Mouse (Mus musculus): Measurements from ENCODE around the gene Chmp4b. TPM values are rescaled to one million over a fixed set of nuclear protein-coding genes. Genes with fewer than 3 reads are reported as not detected.

Gene Chmp4b
- polyA plus RNA-seq, 1 experiment from 2014 or later = 18.4 TPM

DNA sequence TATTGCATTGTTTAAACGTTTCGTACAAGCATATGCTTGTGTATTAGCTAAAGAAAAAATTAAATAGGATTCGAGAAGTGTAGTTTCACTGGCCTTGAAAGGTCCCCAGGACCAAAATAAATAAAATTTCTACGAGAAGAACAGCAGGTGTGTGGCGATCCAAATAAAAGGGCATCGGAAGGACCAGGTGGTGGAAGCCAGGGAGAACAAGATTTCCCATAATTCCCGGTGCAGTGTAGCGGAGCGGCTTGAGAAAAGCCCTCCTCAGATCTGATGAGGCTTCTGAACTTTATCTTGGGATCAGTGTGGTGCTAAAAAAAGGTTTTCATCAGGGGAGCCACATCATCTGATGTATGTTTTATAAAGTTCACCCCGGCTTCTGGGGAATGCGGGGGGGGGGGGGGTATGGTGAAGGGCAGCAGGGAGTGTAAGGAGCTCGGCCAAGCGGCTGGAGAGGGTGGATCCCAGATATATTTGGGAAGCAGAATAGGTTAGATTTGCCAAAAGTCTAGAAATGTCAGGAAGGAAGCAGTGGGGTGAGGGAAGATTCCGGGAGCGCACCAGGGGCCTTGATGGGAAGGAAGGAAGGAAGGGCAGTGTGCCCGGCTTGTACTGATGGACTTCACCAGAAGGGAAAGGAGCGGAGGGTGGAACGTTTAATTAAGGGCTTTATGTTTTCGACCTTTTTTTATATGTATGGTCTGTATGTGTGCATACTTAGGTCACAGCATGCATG, 36.5 kb upstream of the Chmp4b start:
- no peak for ATAC-seq (ENCODE audit: insufficient number of reproducible peaks, insufficient read depth, low FRiP score, low read depth)
- no peak overlapping the region for H3K27ac ChIP-seq (ENCODE audit: low read length)
- H3K4me1 ChIP-seq (ENCODE audit: control insufficient read depth, insufficient read depth, low read length) = 0 out of 2 replicates have a peak, but pooled peaks cover 3% of the 10 kb centered on the region
- no peaks in the 10 kb centered on the region for H3K9me3 ChIP-seq (ENCODE audit: control insufficient read depth, low read depth, low read length)
- H3K4me3 ChIP-seq (ENCODE audit: low read depth, low read length) = no peak overlapping the region
- H3K27me3 ChIP-seq (ENCODE audit: control insufficient read depth, insufficient read depth, low read length) = no peaks in the 10 kb centered on the region
- no peaks in the 10 kb centered on the region for H3K36me3 ChIP-seq (ENCODE audit: control insufficient read depth, insufficient read depth, low read length)
- H3K9ac ChIP-seq (replicated peaks; ENCODE audit: low read depth, low read length) = no peak overlapping the region
- H3K4me2 ChIP-seq (replicated peaks; ENCODE audit: low read depth, low read length) = no peak overlapping the region
- 67% methylated on average over 19 of the region's 19 CpGs for WGBS

DNA sequence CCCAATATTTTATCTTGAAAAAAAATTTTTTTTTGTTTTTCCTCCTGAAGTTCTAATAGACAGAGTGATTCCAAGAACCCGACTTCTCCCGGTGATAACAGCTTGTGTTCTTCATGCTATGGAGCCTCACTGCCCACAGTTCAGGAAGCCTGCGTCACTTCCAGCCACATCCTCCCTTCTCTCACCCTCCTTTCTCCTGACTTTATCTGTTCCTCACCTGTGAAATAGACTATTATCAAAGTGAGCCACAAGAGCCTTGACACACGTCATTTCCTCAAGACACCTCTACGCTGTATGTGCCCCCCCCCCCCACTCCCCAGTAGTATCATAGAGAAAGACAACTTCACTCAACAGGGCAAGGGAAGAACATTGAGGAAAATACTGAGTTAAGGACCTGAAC, 35.8 kb upstream of the Chmp4b start:
- Histone ChIP-seq H3K4me2 (replicated peaks; ENCODE audit: low read depth, low read length) (no peak overlapping the region), H3K27ac (ENCODE audit: low read length) (no peak overlapping the region), H3K36me3 (ENCODE audit: control insufficient read depth, insufficient read depth, low read length) (no peaks in the 10 kb centered on the region), H3K27me3 (ENCODE audit: control insufficient read depth, insufficient read depth, low read length) (no peaks in the 10 kb centered on the region), H3K4me3 (ENCODE audit: low read depth, low read length) (no peak overlapping the region), H3K9ac (replicated peaks; ENCODE audit: low read depth, low read length) (no peak overlapping the region), H3K9me3 (ENCODE audit: control insufficient read depth, low read depth, low read length) (no peaks in the 10 kb centered on the region), H3K4me1 (ENCODE audit: control insufficient read depth, insufficient read depth, low read length) (0 out of 2 replicates have a peak, but pooled peaks cover 3% of the 10 kb centered on the region)
- WGBS = 87% methylated on average over 5 of the region's 5 CpGs
- ATAC-seq (ENCODE audit: insufficient number of reproducible peaks, insufficient read depth, low FRiP score, low read depth) = no peak

DNA sequence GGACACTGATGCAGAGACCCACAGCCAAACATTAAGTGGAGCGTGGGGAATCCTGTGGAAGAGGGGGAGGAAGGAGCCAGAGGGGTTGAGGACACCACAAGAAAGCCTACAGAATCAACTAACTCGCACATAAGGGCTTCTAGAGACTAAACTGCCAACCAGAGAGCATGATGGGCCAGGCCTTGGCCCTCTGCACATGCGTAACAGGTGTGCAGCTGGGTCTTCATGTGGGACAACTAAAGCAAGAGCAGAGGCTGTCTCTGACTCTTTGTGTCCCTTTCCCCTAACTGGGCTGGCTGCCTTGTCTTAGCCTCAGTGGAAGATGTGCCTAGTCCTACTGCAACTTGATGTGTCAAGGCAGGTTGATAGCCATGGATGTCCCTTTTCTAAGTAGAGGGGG, 34.4 kb upstream of the Chmp4b start:
- H3K9ac ChIP-seq (replicated peaks; ENCODE audit: low read depth, low read length) = no peak overlapping the region
- H3K27ac ChIP-seq (ENCODE audit: low read length) = no peak overlapping the region
- no peaks in the 10 kb centered on the region for H3K27me3 ChIP-seq (ENCODE audit: control insufficient read depth, insufficient read depth, low read length)
- H3K4me2 ChIP-seq (replicated peaks; ENCODE audit: low read depth, low read length) = no peak overlapping the region
- no peaks in the 10 kb centered on the region for H3K36me3 ChIP-seq (ENCODE audit: control insufficient read depth, insufficient read depth, low read length)
- H3K9me3 ChIP-seq (ENCODE audit: control insufficient read depth, low read depth, low read length) = no peaks in the 10 kb centered on the region
- H3K4me1 ChIP-seq (ENCODE audit: control insufficient read depth, insufficient read depth, low read length) = 0 out of 2 replicates have a peak, but pooled peaks cover 3% of the 10 kb centered on the region
- WGBS = 87% methylated on average over 3 of the region's 3 CpGs
- ATAC-seq (ENCODE audit: insufficient number of reproducible peaks, insufficient read depth, low FRiP score, low read depth) = no peak
- no peak overlapping the region for H3K4me3 ChIP-seq (ENCODE audit: low read depth, low read length)

GRCm38 (mm10) chr2:154621684-154622083, 29.8 kb upstream of the Chmp4b start:
- H3K27me3 ChIP-seq (ENCODE audit: control insufficient read depth, insufficient read depth, low read length) = no peaks in the 10 kb centered on the region
- WGBS = 69% methylated on average over 5 of the region's 5 CpGs
- no peak for ATAC-seq (ENCODE audit: insufficient number of reproducible peaks, insufficient read depth, low FRiP score, low read depth)
- H3K9ac ChIP-seq (replicated peaks; ENCODE audit: low read depth, low read length) = no peak overlapping the region
- no peak overlapping the region for H3K27ac ChIP-seq (ENCODE audit: low read length)
- no peak overlapping the region for H3K4me2 ChIP-seq (replicated peaks; ENCODE audit: low read depth, low read length)
- H3K4me1 ChIP-seq (ENCODE audit: control insufficient read depth, insufficient read depth, low read length) = no peaks in the 10 kb centered on the region
- H3K9me3 ChIP-seq (ENCODE audit: control insufficient read depth, low read depth, low read length) = no peaks in the 10 kb centered on the region
- H3K36me3 ChIP-seq (ENCODE audit: control insufficient read depth, insufficient read depth, low read length) = peaks cover 3% of the 10 kb centered on the region; the same call in 1 of the 2 replicates
- H3K4me3 ChIP-seq (ENCODE audit: low read depth, low read length) = no peak overlapping the region

- Histone ChIP-seq H3K27me3 (ENCODE audit: control insufficient read depth, insufficient read depth, low read length) (no peaks in the 10 kb centered on the region), H3K4me2 (replicated peaks; ENCODE audit: low read depth, low read length) (no peak overlapping the region), H3K36me3 (ENCODE audit: control insufficient read depth, insufficient read depth, low read length) (peaks cover 3% of the 10 kb centered on the region; the same call in 1 of the 2 replicates), H3K9ac (replicated peaks; ENCODE audit: low read depth, low read length) (no peak overlapping the region), H3K4me3 (ENCODE audit: low read depth, low read length) (no peak overlapping the region), H3K4me1 (ENCODE audit: control insufficient read depth, insufficient read depth, low read length) (no peaks in the 10 kb centered on the region), H3K27ac (ENCODE audit: low read length) (no peak overlapping the region), H3K9me3 (ENCODE audit: control insufficient read depth, low read depth, low read length) (no peaks in the 10 kb centered on the region)
- ATAC-seq (ENCODE audit: insufficient number of reproducible peaks, insufficient read depth, low FRiP score, low read depth) = no peak
Measured at GRCm38 (mm10) chr2:154624137-154624536, 27.4 kb upstream of the Chmp4b start.

GRCm38 (mm10) chr2:154630531-154630930, 21.0 kb upstream of the Chmp4b start:
- Histone ChIP-seq H3K27ac (ENCODE audit: low read length) (no peak overlapping the region), H3K4me1 (ENCODE audit: control insufficient read depth, insufficient read depth, low read length) (no peaks in the 10 kb centered on the region), H3K9me3 (ENCODE audit: control insufficient read depth, low read depth, low read length) (no peaks in the 10 kb centered on the region), H3K9ac (replicated peaks; ENCODE audit: low read depth, low read length) (no peak overlapping the region), H3K36me3 (ENCODE audit: control insufficient read depth, insufficient read depth, low read length) (0 out of 2 replicates have a peak, but pooled peaks cover 5% of the 10 kb centered on the region), H3K27me3 (ENCODE audit: control insufficient read depth, insufficient read depth, low read length) (no peaks in the 10 kb centered on the region), H3K4me2 (replicated peaks; ENCODE audit: low read depth, low read length) (no peak overlapping the region), H3K4me3 (ENCODE audit: low read depth, low read length) (no peak overlapping the region)
- 84% methylated on average over 5 of the region's 5 CpGs for WGBS
- no peak for ATAC-seq (ENCODE audit: insufficient number of reproducible peaks, insufficient read depth, low FRiP score, low read depth)

- WGBS = 88% methylated on average over 16 of the region's 16 CpGs
- H3K9ac ChIP-seq (replicated peaks; ENCODE audit: low read depth, low read length) = no peak overlapping the region
- H3K4me1 ChIP-seq (ENCODE audit: control insufficient read depth, insufficient read depth, low read length) = no peaks in the 10 kb centered on the region
- no peaks in the 10 kb centered on the region for H3K9me3 ChIP-seq (ENCODE audit: control insufficient read depth, low read depth, low read length)
- no peak overlapping the region for H3K4me3 ChIP-seq (ENCODE audit: low read depth, low read length)
- H3K4me2 ChIP-seq (replicated peaks; ENCODE audit: low read depth, low read length) = no peak overlapping the region
- no peaks in the 10 kb centered on the region for H3K27me3 ChIP-seq (ENCODE audit: control insufficient read depth, insufficient read depth, low read length)
- peak; percentile 73; the same call in 1 of the 2 replicates for ATAC-seq (ENCODE audit: insufficient number of reproducible peaks, insufficient read depth, low FRiP score, low read depth)
- H3K27ac ChIP-seq (ENCODE audit: low read length) = no peak overlapping the region
- 0 out of 2 replicates have a peak, but pooled peaks cover 5% of the 10 kb centered on the region for H3K36me3 ChIP-seq (ENCODE audit: control insufficient read depth, insufficient read depth, low read length)
Measured at GRCm38 (mm10) chr2:154632203-154632780, 19.2 kb upstream of the Chmp4b start.

DNA sequence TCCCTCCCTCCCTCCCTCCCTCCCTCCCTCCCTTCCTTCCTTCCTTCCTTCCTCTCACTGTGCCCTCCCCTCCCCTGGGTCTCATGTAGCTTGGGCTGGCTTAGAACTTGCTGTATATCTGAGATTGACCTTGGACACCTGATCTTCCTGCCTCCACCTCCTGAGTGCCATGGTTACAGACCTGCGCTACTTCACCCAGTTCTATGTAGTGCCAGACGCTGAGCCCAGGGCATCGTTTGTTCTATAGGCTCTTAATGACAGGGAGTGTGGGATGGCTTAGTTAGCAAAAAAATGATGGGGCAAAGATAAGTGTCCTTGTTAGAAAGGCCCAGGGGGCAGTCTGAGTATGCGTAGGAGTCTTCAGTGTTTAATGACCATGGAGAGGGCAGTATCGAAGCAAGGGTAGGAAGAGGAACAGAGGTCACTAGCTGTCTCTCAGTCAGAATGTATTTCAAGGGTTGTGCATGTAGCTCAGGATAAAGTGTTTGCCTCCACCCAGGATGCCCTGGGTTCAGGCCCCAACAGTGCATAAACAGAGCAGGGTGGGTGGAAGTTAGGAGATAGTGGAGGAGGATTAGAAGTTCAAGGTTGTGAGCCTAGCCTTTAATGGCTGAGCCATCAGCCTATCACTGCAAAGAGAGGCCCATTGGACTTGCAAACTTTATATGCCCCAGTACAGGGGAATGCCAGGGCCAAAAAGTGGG, 18.3 kb upstream of the Chmp4b start:
- no peak overlapping the region for H3K9ac ChIP-seq (replicated peaks; ENCODE audit: low read depth, low read length)
- no peaks in the 10 kb centered on the region; the same call in 1 of the 2 replicates for H3K9me3 ChIP-seq (ENCODE audit: control insufficient read depth, low read depth, low read length)
- H3K4me1 ChIP-seq (ENCODE audit: control insufficient read depth, insufficient read depth, low read length) = no peaks in the 10 kb centered on the region
- no peak overlapping the region for H3K27ac ChIP-seq (ENCODE audit: low read length)
- no peak overlapping the region for H3K4me2 ChIP-seq (replicated peaks; ENCODE audit: low read depth, low read length)
- 84% methylated on average over 5 of the region's 5 CpGs for WGBS
- H3K4me3 ChIP-seq (ENCODE audit: low read depth, low read length) = no peak overlapping the region
- peaks cover 9% of the 10 kb centered on the region; the same call in 1 of the 2 replicates for H3K36me3 ChIP-seq (ENCODE audit: control insufficient read depth, insufficient read depth, low read length)
- ATAC-seq (ENCODE audit: insufficient number of reproducible peaks, insufficient read depth, low FRiP score, low read depth) = 0 out of 2 replicates have a peak, but pooled peaks have one; percentile 16
- H3K27me3 ChIP-seq (ENCODE audit: control insufficient read depth, insufficient read depth, low read length) = no peaks in the 10 kb centered on the region

Data from stomach, embryonic 14.5 days (tissue).